Mouse (Mus musculus) thymus, adult 2 months (tissue): Measurements from ENCODE around the gene Cped1.

Experiments used
- CTCF ChIP-seq: fragments of 200-500 bp; IDR thresholded peaks from 2 replicates; pipeline ENCODE4 v1.5.1; 2012; ENCODE audit warnings: mild to moderate bottlenecking, control low read depth, low read length, moderate library complexity, borderline replicate concordance; ENCODE audit not compliant: control insufficient read depth, poor library complexity, insufficient read depth; ENCODE audit errors: extremely low read depth
- POLR2A ChIP-seq: fragments of 200-500 bp; IDR thresholded peaks from 2 replicates; pipeline ENCODE4 v1.6.1; 2012; ENCODE audit warnings: mild to moderate bottlenecking, low read length, control low read depth, moderate library complexity; ENCODE audit not compliant: control insufficient read depth, poor library complexity, insufficient read depth; ENCODE audit errors: extremely low read depth

GRCm38 (mm10) chr6:22246696-22247095, 261.0 kb downstream of the Cped1 start:
- no peak for TF ChIP-seq POLR2A
- TF ChIP-seq CTCF = no peak
